Mouse (Mus musculus): ENCODE data around the gene 9230112D13Rik.

Gene 9230112D13Rik

DNA sequence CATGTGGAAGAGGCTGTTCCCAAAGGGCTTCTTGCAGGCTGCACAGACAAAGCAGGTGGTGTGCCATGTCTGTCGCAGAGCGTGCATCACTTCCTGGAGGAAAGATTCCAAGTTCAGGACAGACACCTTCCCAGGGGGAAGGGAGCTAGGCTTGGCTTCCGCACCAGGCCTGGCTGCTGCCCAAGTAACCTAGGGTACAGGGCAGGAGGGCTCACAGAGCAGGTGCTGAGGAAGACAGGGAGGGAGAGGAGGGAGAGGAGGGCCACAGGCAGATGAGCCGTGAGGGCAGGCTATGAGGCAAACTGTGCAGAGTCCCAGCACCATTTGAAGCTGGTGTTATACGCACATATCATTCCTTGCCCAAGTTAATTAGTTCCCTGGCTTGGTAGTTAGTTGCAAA lies 19.3 kb upstream of the 9230112D13Rik start:
- DNase-seq (ENCODE audit: low read depth, low spot score): peak; percentile 63

DNA sequence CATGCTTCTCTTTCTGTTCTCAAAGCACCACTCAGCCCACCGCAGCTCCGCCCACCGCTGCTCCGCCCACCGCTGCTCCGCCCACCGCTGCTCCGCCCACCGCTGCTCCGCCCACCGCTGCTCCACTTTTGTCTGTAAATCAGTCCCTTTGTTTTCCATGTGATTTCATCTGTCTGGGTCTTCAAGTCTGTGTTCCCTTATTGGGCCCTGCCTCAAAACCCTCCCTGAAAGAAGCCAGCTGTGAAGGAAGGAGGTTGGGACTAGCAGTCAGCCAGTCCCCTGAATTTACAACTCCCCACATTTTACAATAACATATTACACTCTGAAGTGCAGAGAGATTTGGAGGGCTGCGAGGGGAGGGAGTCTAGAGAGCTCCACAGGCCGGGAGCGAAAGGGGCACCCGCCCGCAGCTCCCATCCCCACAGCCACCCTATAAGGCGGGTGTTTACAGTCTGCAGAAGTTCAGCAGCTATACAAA lies 18.1 kb upstream of the 9230112D13Rik start:
- DNase-seq (ENCODE audit: low read depth, low spot score): no peak

DNA sequence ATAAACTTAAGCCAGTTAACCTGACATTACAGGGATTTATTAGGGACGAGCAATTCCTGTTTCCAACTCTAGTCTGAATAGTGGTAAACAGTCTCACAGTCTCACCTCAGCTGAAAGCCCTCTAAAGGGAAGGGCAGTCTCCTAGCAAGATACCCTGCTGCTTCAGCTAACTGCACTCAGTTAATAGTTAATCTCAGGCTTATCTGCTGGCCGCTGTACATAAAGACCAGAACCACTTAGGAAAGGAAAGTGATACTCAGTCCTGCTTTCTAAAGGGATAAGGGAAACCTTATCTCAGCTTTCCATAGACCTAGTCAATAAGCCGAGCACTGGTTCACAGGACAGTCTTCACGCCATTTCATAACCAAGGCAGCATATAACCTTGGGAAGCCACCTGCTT lies 13.3 kb upstream of the 9230112D13Rik start:
- no peak for DNase-seq (ENCODE audit: low read depth, low spot score)

DNA sequence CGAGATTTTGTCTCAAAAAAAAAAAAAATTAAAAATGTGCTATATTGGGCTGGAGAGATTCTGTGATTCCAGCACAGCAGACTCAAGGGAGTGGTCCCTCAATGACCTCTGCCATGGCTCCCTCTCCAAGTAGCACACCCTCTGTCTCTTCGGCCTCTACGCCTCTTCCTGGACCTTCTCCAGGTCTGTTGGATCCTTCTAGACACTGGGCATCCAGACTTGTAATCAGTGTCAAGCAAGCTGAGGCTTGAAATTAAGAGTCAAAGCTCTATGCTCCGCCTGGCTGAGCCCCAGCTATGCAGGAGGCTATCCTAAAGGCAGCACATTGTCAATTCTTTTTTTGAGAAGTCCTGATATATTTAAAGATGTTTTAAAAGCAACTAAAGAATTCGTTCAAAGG lies 10.9 kb upstream of the 9230112D13Rik start:
- peak; percentile 53 for DNase-seq (ENCODE audit: low read depth, low spot score)

DNA sequence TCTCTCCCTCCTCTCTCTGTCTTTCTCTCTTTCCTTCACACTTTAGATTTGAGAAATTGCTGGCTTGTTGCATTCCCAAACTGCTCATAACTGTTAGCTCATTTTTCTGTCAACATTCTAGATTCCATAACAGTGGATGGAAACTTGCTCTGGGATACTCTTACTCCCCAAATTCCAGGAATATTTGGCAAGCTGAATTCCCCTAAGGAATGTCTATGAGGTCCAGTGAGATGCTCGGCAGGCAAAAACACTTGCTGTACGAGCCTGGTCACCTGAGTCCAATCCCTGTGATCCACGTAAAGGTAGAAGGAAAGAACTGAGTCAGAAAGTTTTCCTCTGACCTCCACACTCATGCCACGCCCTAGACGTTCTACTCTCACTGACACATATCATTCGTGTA lies 9.9 kb upstream of the 9230112D13Rik start:
- DNase-seq (ENCODE audit: low read depth, low spot score): no peak

DNA sequence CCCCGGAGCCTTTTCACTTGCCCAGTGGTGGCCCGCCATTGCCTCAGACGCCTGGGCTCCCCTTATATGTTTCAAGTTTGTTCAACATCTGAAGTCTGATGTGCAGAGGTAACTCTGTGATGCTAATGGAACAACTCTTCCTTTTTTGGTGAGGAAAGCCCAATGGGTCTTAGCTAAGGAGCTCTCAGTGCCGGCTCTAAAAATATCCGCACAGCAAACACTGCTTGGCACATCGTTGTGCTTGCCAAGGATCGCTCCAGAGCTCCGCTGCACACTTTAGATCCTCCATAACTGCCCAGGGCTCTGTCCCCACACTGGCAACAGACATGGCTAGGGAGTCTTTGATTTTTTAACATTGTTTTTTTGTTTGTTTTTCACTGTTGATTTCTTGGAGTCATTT lies 6.2 kb upstream of the 9230112D13Rik start:
- peak; percentile 54 for DNase-seq (ENCODE audit: low read depth, low spot score)

DNA sequence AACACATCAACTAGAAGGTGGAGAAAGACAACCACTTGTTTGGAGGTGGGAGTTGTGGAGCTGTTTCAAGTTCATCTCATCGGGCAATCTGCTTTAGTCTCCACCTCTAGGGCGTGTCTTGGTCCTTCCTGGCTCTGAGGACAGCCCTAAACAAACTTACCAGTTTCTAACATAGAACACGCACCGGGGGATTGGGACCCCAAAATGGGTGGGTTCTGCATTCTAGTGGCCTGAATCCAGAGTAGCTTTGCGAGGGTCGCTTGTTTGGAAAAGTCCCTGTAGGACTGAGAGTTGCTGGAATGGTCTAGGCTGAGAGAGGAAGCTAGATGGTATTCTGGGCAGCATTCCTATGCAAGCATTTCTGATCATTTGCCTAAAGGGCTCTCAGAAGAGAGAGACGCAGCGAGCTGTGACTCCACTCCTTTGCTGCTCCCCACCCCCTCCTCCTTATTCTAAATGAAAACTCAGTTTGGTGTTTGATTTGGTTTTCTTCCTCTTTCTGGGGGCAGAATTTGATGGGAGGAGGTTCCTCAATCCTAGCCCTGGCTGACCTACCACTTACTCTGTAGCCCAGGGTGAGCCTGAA lies 4.5 kb downstream of the 9230112D13Rik start:
- no peak for DNase-seq (ENCODE audit: low read depth, low spot score)

DNA sequence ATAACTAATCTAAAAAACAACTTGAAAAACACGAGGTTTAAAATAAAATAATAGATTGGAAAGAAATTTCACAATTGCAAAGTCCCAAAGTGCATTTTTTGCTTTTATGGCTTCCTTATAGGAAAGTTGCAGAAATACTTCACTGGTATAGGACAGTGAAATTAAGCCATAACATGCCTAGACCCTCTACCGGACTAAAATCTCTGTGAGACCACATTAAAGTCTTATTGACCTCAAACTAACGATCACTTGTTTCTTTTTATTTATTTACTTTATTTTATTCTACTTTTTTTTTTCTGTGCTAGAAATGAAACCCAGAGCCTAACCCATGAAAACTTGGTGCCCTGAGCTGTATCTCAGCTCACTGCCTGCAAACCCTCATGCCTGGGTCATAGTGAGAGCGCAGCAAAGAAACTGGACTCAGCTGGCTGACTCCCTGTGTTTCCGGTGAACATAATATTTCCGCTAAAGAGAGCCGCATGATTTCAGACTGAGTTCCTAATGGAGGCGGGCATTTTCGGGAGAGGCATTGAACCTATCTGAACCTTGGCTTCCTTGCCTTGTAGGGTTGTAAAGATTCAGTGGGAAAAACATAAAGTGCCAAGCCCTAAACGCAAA lies 5.5 kb downstream of the 9230112D13Rik start:
- DNase-seq (ENCODE audit: low read depth, low spot score): no peak

DNA sequence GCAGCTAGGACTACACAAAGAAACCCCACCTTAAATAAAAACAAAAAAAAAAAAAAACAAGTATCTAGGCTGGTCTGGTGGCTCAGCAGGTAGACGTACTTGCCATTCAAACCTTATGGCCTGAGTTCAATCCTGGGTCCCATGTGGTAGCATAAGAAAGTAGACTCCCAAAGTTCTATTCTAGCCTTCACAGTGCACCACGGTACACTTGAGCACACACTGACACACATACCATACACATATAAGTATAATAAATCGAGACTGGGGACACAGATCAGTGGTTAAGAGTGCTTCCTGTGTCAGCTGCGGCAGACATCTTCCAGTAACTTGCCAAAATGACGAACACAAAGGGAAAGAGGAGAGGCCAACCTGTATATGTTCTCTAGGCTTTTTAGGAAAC lies 6.7 kb downstream of the 9230112D13Rik start:
- DNase-seq (ENCODE audit: low read depth, low spot score): no peak

DNA sequence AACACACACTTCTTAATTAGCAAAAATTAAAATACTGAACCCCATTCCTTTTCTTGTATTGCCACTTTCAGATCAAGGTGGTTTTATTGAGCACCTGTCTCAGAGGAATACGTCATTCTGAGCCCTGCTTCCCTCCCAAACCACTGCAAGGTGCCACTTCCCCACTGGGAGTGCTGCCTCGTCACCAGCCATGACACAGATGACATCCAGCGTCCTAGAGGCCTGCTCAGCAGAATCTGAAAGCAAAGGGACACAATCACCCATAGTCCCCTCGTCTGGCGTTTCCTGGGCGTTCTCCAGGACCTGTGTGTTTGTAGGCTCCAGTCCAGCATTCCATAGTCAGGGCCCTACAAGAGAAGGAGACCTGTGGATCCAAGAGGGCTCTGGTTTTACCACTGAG lies 8.5 kb downstream of the 9230112D13Rik start:
- no peak for DNase-seq (ENCODE audit: low read depth, low spot score)

DNA sequence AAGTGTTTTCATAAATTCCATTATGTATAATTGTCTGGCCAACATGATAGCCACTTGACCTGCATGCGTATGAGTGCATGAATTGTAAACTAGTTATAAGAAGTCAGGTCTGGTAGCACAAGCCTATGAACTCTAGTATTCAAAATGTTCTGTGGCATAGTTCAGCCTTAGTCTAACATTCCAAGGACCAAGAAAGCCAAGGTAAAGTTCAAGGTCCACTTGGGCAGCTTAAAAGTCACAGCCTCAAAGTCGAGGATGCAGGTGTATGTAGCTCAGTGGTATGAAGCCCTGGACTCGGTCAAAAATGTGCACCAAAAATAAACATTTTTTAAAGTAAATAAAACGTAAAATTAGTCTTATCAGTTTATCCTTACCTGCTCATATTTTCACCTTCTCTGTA lies 10.0 kb downstream of the 9230112D13Rik start:
- DNase-seq (ENCODE audit: low read depth, low spot score): no peak

DNA sequence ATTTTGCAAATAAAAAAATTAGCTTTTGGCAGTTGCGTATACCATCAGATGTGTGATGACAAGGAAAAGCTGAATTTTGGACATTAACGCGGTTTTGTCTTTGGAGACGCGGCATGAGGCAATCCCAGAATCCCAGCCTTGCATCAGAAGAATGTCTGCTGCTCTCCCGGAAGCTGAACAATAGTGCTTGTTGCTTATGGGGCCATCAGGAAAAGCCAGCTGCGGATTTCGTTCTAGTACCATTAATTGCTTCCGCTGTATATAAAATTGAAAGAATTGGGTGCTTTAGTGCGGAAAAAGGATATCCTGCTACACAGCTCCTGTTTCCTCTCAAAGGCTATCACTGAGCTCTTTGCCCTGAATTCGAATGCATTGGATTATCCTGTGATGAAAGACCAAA lies 10.7 kb downstream of the 9230112D13Rik start:
- DNase-seq (ENCODE audit: low read depth, low spot score): no peak

DNA sequence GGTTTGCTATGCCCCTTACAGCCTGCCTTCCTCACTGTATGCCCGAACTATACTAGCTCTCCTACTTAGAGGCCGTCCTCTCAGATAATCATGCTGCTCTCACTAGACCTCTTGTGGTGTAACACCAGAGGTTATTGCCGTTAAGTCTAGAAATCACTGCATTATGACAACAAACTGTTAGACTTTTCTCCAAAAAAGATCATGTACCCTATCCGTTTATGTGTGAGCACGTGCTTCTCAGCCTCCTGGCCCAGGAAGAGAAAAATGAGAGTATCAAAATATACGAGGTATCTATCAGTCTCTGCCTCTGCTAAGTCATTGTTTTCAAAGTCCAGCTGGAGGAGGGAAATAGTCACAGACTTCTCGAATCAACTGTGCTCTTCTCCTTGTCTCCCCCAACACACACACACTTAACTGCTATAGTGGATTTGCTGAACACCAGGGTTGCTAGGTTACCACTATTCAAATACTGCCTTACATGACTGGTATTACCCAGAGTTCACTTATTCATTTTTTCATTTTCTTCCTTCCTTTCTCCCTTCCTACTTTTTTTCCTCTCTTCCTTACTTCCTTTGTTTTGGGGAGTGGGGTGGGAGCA lies 13.7 kb downstream of the 9230112D13Rik start:
- no peak for DNase-seq (ENCODE audit: low read depth, low spot score)

DNA sequence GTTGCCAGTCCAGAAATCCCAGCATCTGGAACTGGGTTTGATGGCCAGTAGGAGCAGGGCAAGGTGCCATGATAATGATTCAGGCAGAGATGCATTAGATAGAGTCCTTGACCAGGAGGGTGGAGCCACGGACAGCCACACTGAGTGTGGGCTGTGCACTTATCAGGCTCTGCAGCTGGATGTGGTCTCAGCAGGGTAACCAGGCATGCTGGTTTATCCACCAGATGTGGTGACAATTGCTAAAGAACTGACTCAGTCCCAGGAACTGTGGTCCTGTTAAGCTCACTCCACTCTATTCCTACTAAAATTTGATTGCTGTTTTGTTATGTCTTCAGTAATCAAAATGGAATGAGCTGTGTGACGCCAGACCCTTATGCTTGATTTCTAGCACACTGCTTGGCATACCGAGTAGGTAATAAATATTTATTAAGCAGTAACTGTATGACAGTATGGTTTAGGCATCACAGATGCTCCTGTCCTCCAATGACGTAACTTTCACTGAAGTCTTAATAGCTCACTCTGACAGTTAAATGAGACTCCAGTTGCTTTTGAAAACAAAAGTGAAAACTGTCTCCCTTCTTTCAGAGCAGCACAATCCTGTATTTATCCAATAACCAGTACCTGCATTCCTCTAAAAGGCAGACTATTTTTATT lies 14.3 kb downstream of the 9230112D13Rik start:
- DNase-seq (ENCODE audit: low read depth, low spot score): no peak

DNA sequence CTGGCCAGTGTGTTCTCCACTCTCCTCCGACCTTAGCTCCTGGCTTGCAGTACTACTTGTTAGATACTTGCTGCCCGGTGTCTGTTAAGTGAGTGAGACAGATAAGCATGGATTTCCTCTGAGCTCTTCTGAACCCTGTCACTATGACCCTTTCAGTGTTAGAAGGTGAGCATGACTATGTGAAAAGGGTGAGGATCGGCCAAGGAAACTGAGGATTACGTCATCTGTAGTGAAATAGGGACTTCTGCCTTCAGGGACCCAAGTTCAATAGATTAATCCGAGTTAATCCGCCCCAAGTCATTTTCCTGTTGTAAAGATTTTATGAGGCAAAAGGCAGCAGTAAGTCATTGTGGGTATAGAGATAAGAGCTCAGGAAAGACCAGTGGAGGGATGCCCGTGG lies 17.3 kb downstream of the 9230112D13Rik start:
- DNase-seq (ENCODE audit: low read depth, low spot score): no peak

DNA sequence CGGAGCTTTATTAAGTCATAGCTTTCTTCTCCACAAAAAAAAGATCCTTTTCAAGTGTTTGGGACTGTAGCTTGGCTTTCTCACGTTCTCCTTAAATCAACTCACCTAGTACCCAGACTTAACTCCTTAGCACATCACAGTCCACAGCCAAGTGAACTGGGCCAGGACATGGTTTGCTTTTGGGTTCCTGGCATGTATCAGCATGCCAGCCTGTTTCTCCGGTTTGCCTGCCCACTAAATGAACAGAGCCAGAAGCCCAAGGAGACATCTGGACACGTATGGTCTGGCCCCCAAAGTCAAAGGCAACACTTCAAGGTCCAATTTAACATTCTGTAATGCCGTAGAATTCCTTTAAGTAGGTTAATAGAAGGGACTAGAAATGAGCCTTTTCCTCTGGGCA lies 18.2 kb downstream of the 9230112D13Rik start:
- no peak for DNase-seq (ENCODE audit: low read depth, low spot score)

DNA sequence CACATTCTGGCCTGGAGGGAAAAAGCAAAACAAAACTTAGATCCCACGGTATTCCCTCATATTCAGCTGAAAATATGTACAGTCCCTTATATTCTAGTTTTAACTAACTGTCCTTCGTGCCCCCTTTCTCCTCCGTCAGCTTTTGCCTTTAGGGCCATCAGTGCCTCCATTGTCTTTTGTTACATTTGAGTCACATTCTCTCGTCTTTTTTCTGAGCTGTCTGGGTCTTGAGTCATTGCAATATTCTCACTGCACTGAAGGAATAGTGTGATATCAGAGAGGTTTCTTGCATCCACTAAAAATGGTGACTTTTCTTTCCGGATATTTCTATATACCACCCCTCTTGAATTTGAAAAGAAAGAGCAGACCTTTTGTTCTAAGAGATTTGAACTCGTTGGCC lies 18.8 kb downstream of the 9230112D13Rik start:
- DNase-seq (ENCODE audit: low read depth, low spot score): no peak

DNA sequence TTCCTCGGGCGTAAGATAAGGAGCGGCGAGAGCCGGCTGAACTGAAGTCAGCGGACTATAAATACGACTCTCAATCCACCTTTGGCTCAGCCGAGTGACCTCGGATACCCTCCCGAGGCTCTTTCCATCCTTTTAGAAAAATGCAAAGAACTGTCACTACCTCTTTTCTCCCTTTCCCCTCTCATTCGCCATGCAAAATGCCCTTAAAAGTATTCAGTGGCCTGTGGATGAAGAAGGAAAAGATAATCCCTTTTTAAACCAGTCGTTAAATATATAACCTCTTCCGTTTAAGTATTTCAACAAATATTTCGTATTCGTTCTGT lies 19.3 kb downstream of the 9230112D13Rik start, which contains the start of gene Bmpr1a:
Gene Bmpr1a, minus strand, starts transcription at position 17 of the 323 bp plus-strand sequence.
- peak; percentile 93 for DNase-seq (ENCODE audit: low read depth, low spot score)

DNA sequence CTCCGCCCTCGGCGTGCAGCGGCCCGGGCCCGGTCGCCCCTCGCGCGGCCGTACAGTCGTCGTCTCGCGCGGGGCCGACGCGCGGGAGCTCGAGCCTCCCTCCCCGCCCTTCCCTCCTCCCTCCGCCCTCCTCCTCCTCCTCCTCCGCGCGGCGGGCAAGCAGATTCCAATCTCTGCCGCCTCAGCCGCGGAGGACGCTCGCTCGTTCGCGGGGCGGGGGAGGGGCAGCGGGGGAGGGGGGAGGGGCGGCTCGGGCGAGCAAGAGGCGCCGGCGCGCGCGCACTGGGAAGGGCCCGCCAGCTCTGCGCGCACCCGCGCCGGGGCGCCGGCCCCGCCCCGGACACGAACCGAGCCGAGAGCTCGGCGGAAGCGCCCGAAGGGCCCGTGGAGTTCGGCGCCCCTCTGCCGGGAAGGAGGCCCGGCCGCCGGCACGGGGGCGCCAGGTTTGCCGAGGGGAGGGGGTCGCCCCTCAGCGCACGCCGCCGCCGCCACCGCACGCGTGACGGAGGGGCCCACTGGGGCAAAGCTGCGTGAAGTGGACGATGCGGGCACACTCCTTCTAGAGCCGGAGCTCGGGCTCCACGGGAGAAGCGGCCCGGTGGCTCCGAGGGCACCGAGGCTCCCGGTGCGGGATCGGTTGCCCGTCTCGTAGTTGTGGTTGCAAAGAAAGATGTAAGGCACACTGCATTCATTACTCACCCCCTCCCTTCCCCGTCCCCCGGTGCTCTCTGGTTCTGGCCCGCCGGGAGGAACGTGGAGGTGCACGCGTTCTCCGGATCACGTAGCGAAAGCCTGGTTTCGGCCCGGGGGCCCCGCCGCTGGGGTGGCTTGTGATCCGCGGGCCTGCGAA lies 19.9 kb downstream of the 9230112D13Rik start:
- DNase-seq (ENCODE audit: low read depth, low spot score): peak; percentile 87

DNA sequence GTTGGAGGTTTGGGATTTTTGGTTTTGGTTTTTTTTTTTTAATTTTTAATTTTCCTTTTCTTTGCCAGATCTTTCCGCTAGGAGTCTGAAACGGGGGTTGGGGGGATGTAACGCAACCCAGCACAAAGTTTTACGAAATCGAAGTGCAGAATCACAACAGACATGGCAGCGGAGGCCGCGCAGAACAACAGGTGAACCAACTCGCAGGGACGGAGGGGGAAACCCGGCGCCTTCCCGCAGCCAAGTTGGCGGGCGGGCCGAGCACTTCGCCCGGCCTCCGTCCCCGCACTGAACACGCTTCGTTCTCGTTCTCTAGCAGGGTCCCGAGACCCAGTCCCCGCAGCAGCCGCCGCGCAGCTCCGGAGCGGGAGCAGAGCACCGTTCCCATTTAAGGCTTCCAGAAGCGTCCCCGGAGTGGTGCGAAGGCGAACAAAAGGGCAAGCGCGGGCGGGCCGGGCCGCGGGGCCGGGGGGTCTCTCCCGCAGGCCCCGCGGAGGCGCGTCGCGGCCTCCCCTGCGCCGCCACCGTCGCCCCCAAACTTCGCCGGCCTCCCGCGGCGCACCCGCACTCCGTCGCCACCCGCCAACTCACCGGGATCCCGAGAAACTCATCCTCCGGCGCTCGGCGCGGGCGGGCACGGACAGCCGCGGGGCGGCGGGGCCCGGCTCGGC lies 20.7 kb downstream of the 9230112D13Rik start:
- no peak for DNase-seq (ENCODE audit: low read depth, low spot score)

DNA sequence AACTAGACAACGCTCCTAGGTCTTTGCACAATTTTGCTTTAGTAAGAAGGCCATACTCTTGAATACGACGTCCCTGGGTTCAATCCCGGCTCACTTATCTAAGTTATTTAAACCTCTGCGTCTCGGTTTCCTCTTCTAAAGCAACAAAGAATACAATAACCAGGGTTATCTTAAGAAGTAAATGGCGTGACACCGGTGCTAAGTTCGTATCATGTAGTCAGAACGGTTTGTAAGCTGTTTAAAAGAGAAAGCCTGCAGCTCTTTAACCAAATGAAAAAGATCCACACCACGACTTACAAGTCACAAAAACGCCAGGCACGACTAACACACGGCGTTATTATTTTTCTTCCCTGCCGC lies 21.2 kb downstream of the 9230112D13Rik start:
- DNase-seq (ENCODE audit: low read depth, low spot score): no peak

Measured in skeletal muscle tissue, adult 2 months (tissue).